Mouse (Mus musculus) embryo, embryonic 9.5 days (tissue): ENCODE measurements at regions not wholly inside any gene's neighbourhood (a gene's known extent, or its start where the extent isn't known, plus 50 kb on each side); places are given as distances from the start of the nearest gene placed in this dataset.

ENCODE experiments used
- DNase-seq: peaks from one replicate; pipeline ENCODE4 v3.0.0-alpha.2; 2017; ENCODE audit errors: extremely low spot score

- no peak for DNase-seq
Observed at GRCm38 (mm10) chr7:89088141-89088540, 315.9 kb downstream of the Tmem135 start.

- DNase-seq: peak; percentile 18
Observed at GRCm38 (mm10) chr7:89086348-89086747, 317.7 kb downstream of the Tmem135 start.

- DNase-seq: no peak
Observed at GRCm38 (mm10) chr7:89073939-89074690, 329.9 kb downstream of the Tmem135 start.

- DNase-seq: no peak
Observed at GRCm38 (mm10) chr7:89070030-89070429, 334.0 kb downstream of the Tmem135 start.

GRCm38 (mm10) chr7:89064462-89064861, 339.6 kb downstream of the Tmem135 start:
- no peak for DNase-seq

- no peak for DNase-seq
Observed at GRCm38 (mm10) chr7:89063630-89064029, 340.4 kb downstream of the Tmem135 start.

- DNase-seq: no peak
Observed at GRCm38 (mm10) chr7:89054494-89054893, 349.5 kb downstream of the Tmem135 start.

GRCm38 (mm10) chr7:89051240-89051639, 352.8 kb downstream of the Tmem135 start:
- DNase-seq: no peak

GRCm38 (mm10) chr7:89046405-89047217, 357.4 kb downstream of the Tmem135 start:
- no peak for DNase-seq

GRCm38 (mm10) chr7:89042977-89043376, 361.0 kb downstream of the Tmem135 start:
- no peak for DNase-seq

- DNase-seq: no peak
Observed at GRCm38 (mm10) chr7:89041287-89041686, 362.7 kb downstream of the Tmem135 start.

- DNase-seq: peak; percentile 9
Observed at GRCm38 (mm10) chr7:89040139-89040538, 363.9 kb downstream of the Tmem135 start.

- no peak for DNase-seq
Observed at GRCm38 (mm10) chr7:89035138-89035996, 368.7 kb downstream of the Tmem135 start.

GRCm38 (mm10) chr7:89023230-89024030, 380.6 kb downstream of the Tmem135 start:
- DNase-seq: no peak

GRCm38 (mm10) chr7:88998815-88999392, 405.1 kb downstream of the Tmem135 start:
- DNase-seq: no peak

- DNase-seq: no peak
Observed at GRCm38 (mm10) chr7:88997815-88998477, 406.1 kb downstream of the Tmem135 start.

- no peak for DNase-seq
Observed at GRCm38 (mm10) chr7:88974436-88974835, 429.6 kb downstream of the Tmem135 start.

- DNase-seq: no peak
Observed at GRCm38 (mm10) chr7:88960841-88961240, 443.2 kb downstream of the Tmem135 start.

GRCm38 (mm10) chr7:88960190-88960589, 443.8 kb downstream of the Tmem135 start:
- DNase-seq: no peak
